Mouse (Mus musculus) frontal cortex, adult 2 months (tissue): ENCODE results near the gene Dchs1. TPM values are rescaled to one million over a fixed set of nuclear protein-coding genes. Genes with fewer than 3 reads are reported as not detected.
A peak's percentile ranks its signal among the peaks of the same experiment; 100 is the strongest.

Experiments
- DNase-seq, 2 experiments: peaks; one replicate each; pipeline ENCODE4 v3.0.0; 2022; ENCODE audit warnings: low spot score in 1 of 2; ENCODE audit errors: extremely low spot score in 1 of 2
- polyA plus RNA-seq: library from polyadenylated mRNA; depleted of rRNA; stranded (reverse); fragments of >200 nt; gene quantifications from 2 replicates; pipeline ENCODE4 v1.2.3, GENCODE M21; 2012; rRNA removed

Dchs1 gene
- polyA plus RNA-seq = 10.5 and 10.6 TPM in 2 replicates

- no peak for DNase-seq
Observed at GRCm38 (mm10) chr7:105787285-105788140, at the start of gene Dchs1. Gene Dchs1, minus strand, starts transcription at chr7:105787654.

GRCm38 (mm10) chr7:105824281-105824680, 36.8 kb upstream of the Dchs1 start:
- DNase-seq = no peak

- peak in 1 of 2 experiments; percentile 68 for DNase-seq
Observed at GRCm38 (mm10) chr7:105818483-105818882, 31.0 kb upstream of the Dchs1 start.

GRCm38 (mm10) chr7:105816736-105817135, 29.3 kb upstream of the Dchs1 start:
- DNase-seq = no peak

- DNase-seq = no peak
Observed at GRCm38 (mm10) chr7:105813326-105813725, 25.9 kb upstream of the Dchs1 start.

GRCm38 (mm10) chr7:105812566-105812965, 25.1 kb upstream of the Dchs1 start:
- no peak for DNase-seq

GRCm38 (mm10) chr7:105811516-105811915, 24.1 kb upstream of the Dchs1 start:
- DNase-seq = no peak

GRCm38 (mm10) chr7:105810877-105811489, 23.5 kb upstream of the Dchs1 start, which contains the start of gene Mrpl17:
Gene Mrpl17, minus strand, starts transcription at chr7:105811099.
- DNase-seq = peak; percentile 99 to 100

- peak; percentile 33 to 44 for DNase-seq
Observed at GRCm38 (mm10) chr7:105810280-105810876, 22.9 kb upstream of the Dchs1 start.

GRCm38 (mm10) chr7:105809836-105810235, 22.4 kb upstream of the Dchs1 start:
- no peak for DNase-seq

GRCm38 (mm10) chr7:105808385-105808784, 20.9 kb upstream of the Dchs1 start:
- DNase-seq = no peak

GRCm38 (mm10) chr7:105806716-105807115, 19.3 kb upstream of the Dchs1 start:
- no peak for DNase-seq

GRCm38 (mm10) chr7:105806125-105806524, 18.7 kb upstream of the Dchs1 start:
- no peak for DNase-seq

GRCm38 (mm10) chr7:105803428-105803827, 16.0 kb upstream of the Dchs1 start:
- no peak for DNase-seq

- DNase-seq = no peak
Observed at GRCm38 (mm10) chr7:105802771-105803170, 15.3 kb upstream of the Dchs1 start.

- DNase-seq = no peak
Observed at GRCm38 (mm10) chr7:105802312-105802711, 14.9 kb upstream of the Dchs1 start.

GRCm38 (mm10) chr7:105796972-105797371, 9.5 kb upstream of the Dchs1 start:
- no peak for DNase-seq

- no peak for DNase-seq
Observed at GRCm38 (mm10) chr7:105795759-105796366, 8.4 kb upstream of the Dchs1 start.

- no peak for DNase-seq
Observed at GRCm38 (mm10) chr7:105793701-105794100, 6.2 kb upstream of the Dchs1 start.

- no peak for DNase-seq
Observed at GRCm38 (mm10) chr7:105791147-105791546, 3.7 kb upstream of the Dchs1 start.
